Mouse (Mus musculus) layer of hippocampus, adult 6 months (tissue): ENCODE data around the gene Hist1h3f. TPM values are rescaled to one million over a fixed set of nuclear protein-coding genes. Genes with fewer than 3 reads are reported as not detected.

Experiments
- microRNA-seq: library from miRNA; unstranded; fragments of <30 nt; microRNA quantifications from one replicate; pipeline ENCODE4 v1.2.0, GENCODE M21; 2020
- polyA plus RNA-seq: library from polyadenylated mRNA; unstranded; fragments of <200 nt; fragmentation: Nextera tagmentation; gene quantifications from 2 replicates; pipeline ENCODE4 v1.2.3, GENCODE M21; 2021

The Hist1h3f gene
- polyA plus RNA-seq, 1 experiment from 2014 or later, result 0.14 TPM

Small RNAs within 50 kb of the gene (microRNA-seq; reads per million reads assigned to microRNA genes)
- not detected for gene Gm44297
- not detected for gene Gm44359
- gene Gm44394, result not detected
- not detected for gene n-TStga1

Other genes starting within 250 kb of the Hist1h3f start
- gene Zfp322a, start 174.8 kb upstream of the Hist1h3f start, polyA plus RNA-seq, result 11.8 and 14.7 TPM in 2 replicates
- 7.2 and 7.9 TPM in 2 replicates for gene Abt1, start 120.2 kb upstream of the Hist1h3f start, polyA plus RNA-seq
- gene Btn1a1, start 78.2 kb upstream of the Hist1h3f start, polyA plus RNA-seq, result not detected in 2 replicates
- gene Btn2a2, start 55.2 kb upstream of the Hist1h3f start, polyA plus RNA-seq, result 0.26 and 0.46 TPM in 2 replicates
- gene Hist1h4h, start 13.0 kb upstream of the Hist1h3f start, polyA plus RNA-seq, result 62.0 and 135 TPM in 2 replicates
- not detected in 2 replicates for gene Hist1h2af, start 10.1 kb upstream of the Hist1h3f start, polyA plus RNA-seq
- 1.3 TPM in 1 of 2 replicates, not detected in the other for gene Hist1h3g, start 8.6 kb upstream of the Hist1h3f start, polyA plus RNA-seq
- gene Hist1h2bh, start 660 bp upstream of the Hist1h3f start, polyA plus RNA-seq, result 0.20 and 0.25 TPM in 2 replicates
- not detected in 2 replicates for gene Hist1h4f, start 7.6 kb downstream of the Hist1h3f start, polyA plus RNA-seq
- 0.03 and 0.10 TPM in 2 replicates for gene Hist1h1d, start 9.2 kb downstream of the Hist1h3f start, polyA plus RNA-seq
- gene Hist1h3e, start 18.3 kb downstream of the Hist1h3f start, polyA plus RNA-seq, result 1.1 and 1.8 TPM in 2 replicates
- 8.0 and 8.1 TPM in 2 replicates for gene Hist1h2ae, start 27.2 kb downstream of the Hist1h3f start, polyA plus RNA-seq
- gene Hist1h2bg, start 27.3 kb downstream of the Hist1h3f start, polyA plus RNA-seq, result 3.4 and 4.7 TPM in 2 replicates
- gene Hist1h2bf, start 30.1 kb downstream of the Hist1h3f start, polyA plus RNA-seq, result 1.1 TPM in 1 of 2 replicates, not detected in the other
- not detected in 2 replicates for gene Hist1h2ad, start 30.3 kb downstream of the Hist1h3f start, polyA plus RNA-seq
- gene Hist1h3d, start 31.7 kb downstream of the Hist1h3f start, polyA plus RNA-seq, result 0.60 and 0.88 TPM in 2 replicates
- gene Hist1h4d, start 37.5 kb downstream of the Hist1h3f start, polyA plus RNA-seq, result 7.7 and 14.9 TPM in 2 replicates
- gene Hist1h2be, start 77.1 kb downstream of the Hist1h3f start, polyA plus RNA-seq, result 4.3 and 6.3 TPM in 2 replicates
- 9.9 and 12.4 TPM in 2 replicates for gene Hist1h1e, start 78.5 kb downstream of the Hist1h3f start, polyA plus RNA-seq
- gene Hist1h2ac, start 139.9 kb downstream of the Hist1h3f start, polyA plus RNA-seq, result 2.2 and 4.2 TPM in 2 replicates
- 125 and 195 TPM in 2 replicates for gene Hist1h2bc, start 140.1 kb downstream of the Hist1h3f start, polyA plus RNA-seq
- not detected in 2 replicates for gene Hist1h1t, start 151.8 kb downstream of the Hist1h3f start, polyA plus RNA-seq
- gene Hist1h4c, start 154.4 kb downstream of the Hist1h3f start, polyA plus RNA-seq, result 3.0 and 6.5 TPM in 2 replicates
- gene Hfe, start 166.8 kb downstream of the Hist1h3f start, polyA plus RNA-seq, result 6.8 and 7.3 TPM in 2 replicates
- gene Hist1h1c, start 194.8 kb downstream of the Hist1h3f start, polyA plus RNA-seq, result 8.2 and 11.8 TPM in 2 replicates
- 0.43 and 0.45 TPM in 2 replicates for gene Hist1h3c, start 201.6 kb downstream of the Hist1h3f start, polyA plus RNA-seq
- 0.92 TPM in 1 of 2 replicates, not detected in the other for gene Hist1h2bb, start 202.7 kb downstream of the Hist1h3f start, polyA plus RNA-seq
- gene Hist1h2ab, start 207.1 kb downstream of the Hist1h3f start, polyA plus RNA-seq, result 3.4 and 5.1 TPM in 2 replicates
- gene Hist1h3b, start 208.2 kb downstream of the Hist1h3f start, polyA plus RNA-seq, result 0.31 TPM in 1 of 2 replicates, not detected in the other
- gene Hist1h4b, start 213.0 kb downstream of the Hist1h3f start, polyA plus RNA-seq, result not detected in 2 replicates
- gene Hist1h4a, start 217.2 kb downstream of the Hist1h3f start, polyA plus RNA-seq, result 0.34 TPM in 1 of 2 replicates, not detected in the other
- gene Hist1h3a, start 218.3 kb downstream of the Hist1h3f start, polyA plus RNA-seq, result not detected in 2 replicates
- gene Hist1h1a, start 219.6 kb downstream of the Hist1h3f start, polyA plus RNA-seq, result 0.20 TPM in 1 of 2 replicates, not detected in the other
- gene Trim38, start 225.9 kb downstream of the Hist1h3f start, polyA plus RNA-seq, result not detected in 2 replicates